Mouse (Mus musculus) G1E (cell line): ENCODE results near the gene Calhm4.

Experiments
- CTCF ChIP-seq: IDR thresholded peaks from 2 replicates; pipeline ENCODE4 v1.5.1; 2012; ENCODE audit warnings: low read depth, low read length, inconsistent platforms, mixed read lengths
- GATA1 ChIP-seq: IDR thresholded peaks from 2 replicates; pipeline ENCODE4 v1.6.1; 2012; ENCODE audit warnings: borderline replicate concordance, low read length, inconsistent platforms, mixed read lengths
- GATA2 ChIP-seq: IDR thresholded peaks from 2 replicates; pipeline ENCODE4 v1.6.1; 2012; ENCODE audit warnings: low read depth, low read length, inconsistent platforms, borderline replicate concordance

- TF ChIP-seq GATA2 = no peak
- no peak for TF ChIP-seq CTCF
- no peak for TF ChIP-seq GATA1
Measured at GRCm38 (mm10) chr10:33998397-33998796, 45.7 kb downstream of the Calhm4 start.
